Mouse (Mus musculus) spleen, adult 18-20 months (tissue): ENCODE measurements around the gene Eef1akmt2.

Experiments
- DNase-seq, 2 experiments: peaks; one replicate each; pipeline ENCODE4 v3.0.0; 2022; ENCODE audit warnings: mixed read lengths in 2 of 2

Eef1akmt2 gene

GRCm38 (mm10) chr7:132786522-132786921, 66.0 kb downstream of the Eef1akmt2 start:
- DNase-seq, result no peak

GRCm38 (mm10) chr7:132786011-132786410, 66.5 kb downstream of the Eef1akmt2 start:
- no peak for DNase-seq

GRCm38 (mm10) chr7:132784101-132784500, 68.4 kb downstream of the Eef1akmt2 start:
- no peak for DNase-seq

GRCm38 (mm10) chr7:132781850-132782249, 70.6 kb downstream of the Eef1akmt2 start:
- DNase-seq, result no peak

- DNase-seq, result no peak
Measured at GRCm38 (mm10) chr7:132781130-132781814, 71.2 kb downstream of the Eef1akmt2 start.

- no peak for DNase-seq
Measured at GRCm38 (mm10) chr7:132780611-132781010, 71.9 kb downstream of the Eef1akmt2 start.

- no peak for DNase-seq
Measured at GRCm38 (mm10) chr7:132778630-132779029, 73.8 kb downstream of the Eef1akmt2 start.

- no peak for DNase-seq
Measured at GRCm38 (mm10) chr7:132777728-132778453, 74.6 kb downstream of the Eef1akmt2 start.
